Mouse (Mus musculus) adrenal gland, postnatal 36 days (tissue): ENCODE measurements around the gene Tmub2. TPM values are rescaled to one million over a fixed set of nuclear protein-coding genes. Genes with fewer than 3 reads are reported as not detected.
A peak's percentile ranks its signal among the peaks of the same experiment; 100 is the strongest.

Experiments
- DNase-seq, 2 experiments: peaks; one replicate each; pipeline ENCODE4 v3.0.0; 2021; ENCODE audit warnings: mixed read lengths in 1 of 2
- total RNA-seq, 2 experiments: library from RNA; stranded (reverse); gene quantifications; 2 replicates each; pipeline ENCODE4 v1.2.3; 2021

Gene Tmub2
- total RNA-seq, 2 experiments from 2014 or later, result 47.3 to 60.4 TPM

- DNase-seq, result no peak
Observed at GRCm38 (mm10) chr11:102327839-102328238, 43.1 kb downstream of the Tmub2 start.

- DNase-seq, result no peak
Observed at GRCm38 (mm10) chr11:102329518-102329917, 44.8 kb downstream of the Tmub2 start.

GRCm38 (mm10) chr11:102330039-102330438, 45.3 kb downstream of the Tmub2 start:
- DNase-seq, result no peak

- no peak for DNase-seq
Observed at GRCm38 (mm10) chr11:102331806-102332205, 47.1 kb downstream of the Tmub2 start.

GRCm38 (mm10) chr11:102333061-102333460, 48.3 kb downstream of the Tmub2 start:
- DNase-seq, result no peak

- DNase-seq, result no peak
Observed at GRCm38 (mm10) chr11:102334010-102334409, 49.3 kb downstream of the Tmub2 start.

GRCm38 (mm10) chr11:102334973-102335700, 50.4 kb downstream of the Tmub2 start:
- peak; percentile 31 to 59 for DNase-seq

GRCm38 (mm10) chr11:102336191-102336590, 51.5 kb downstream of the Tmub2 start:
- peak; percentile 33 to 50 for DNase-seq

- no peak for DNase-seq
Observed at GRCm38 (mm10) chr11:102337921-102338320, 53.2 kb downstream of the Tmub2 start.

- DNase-seq, result peak; percentile 88 to 91
Observed at GRCm38 (mm10) chr11:102338561-102338960, 53.8 kb downstream of the Tmub2 start.

Other genes starting within 250 kb of the Tmub2 start
- gene Cd300lg, start 243.4 kb upstream of the Tmub2 start, total RNA-seq, result 10 to 100 TPM; 40.3 to 48.6 TPM
- 10 to 100 TPM in 1 of 2 experiments, 1 to 10 TPM in 1; 8.9 to 10.8 TPM for gene Mpp2, start 196.4 kb upstream of the Tmub2 start, total RNA-seq
- gene Ppy, start 183.6 kb upstream of the Tmub2 start, total RNA-seq, result not detected
- not detected for gene Pyy, start 177.1 kb upstream of the Tmub2 start, total RNA-seq
- gene Nags, start 139.4 kb upstream of the Tmub2 start, total RNA-seq, result under 1 TPM; 0.13 to 0.43 TPM
- gene Tmem101, start 128.5 kb upstream of the Tmub2 start, total RNA-seq, result 10 to 100 TPM; 15.2 to 17.7 TPM
- 10 to 100 TPM; 81.9 to 90.1 TPM for gene Lsm12, start 99.6 kb upstream of the Tmub2 start, total RNA-seq
- gene G6pc3, start 95.3 kb upstream of the Tmub2 start, total RNA-seq, result 100 to 1,000 TPM; 126 to 133 TPM
- 10 to 100 TPM; 96.3 to 96.5 TPM for gene Hdac5, start 54.8 kb upstream of the Tmub2 start, total RNA-seq
- gene BC030867, start 36.0 kb upstream of the Tmub2 start, total RNA-seq, result under 1 TPM; 0.66 to 0.76 TPM
- under 1 TPM; 0.10 to 0.30 TPM for gene Asb16, start 16.2 kb upstream of the Tmub2 start, total RNA-seq
- gene Atxn7l3, start 11.7 kb downstream of the Tmub2 start, total RNA-seq, result 10 to 100 TPM; 51.6 to 54.2 TPM
- 100 to 1,000 TPM; 101 to 103 TPM for gene Ubtf, start 34.8 kb downstream of the Tmub2 start, total RNA-seq
- 1 to 10 TPM in 1 of 2 experiments, under 1 TPM in 1; 0.56 to 1.8 TPM for gene Slc4a1, start 81.3 kb downstream of the Tmub2 start, total RNA-seq
- 10 to 100 TPM; 29.1 to 29.6 TPM for gene Rundc3a, start 108.5 kb downstream of the Tmub2 start, total RNA-seq
- 100 to 1,000 TPM; 453 to 470 TPM for gene Slc25a39, start 123.0 kb downstream of the Tmub2 start, total RNA-seq
- gene Grn, start 145.4 kb downstream of the Tmub2 start, total RNA-seq, result 100 to 1,000 TPM; 181 to 214 TPM
- 1 to 10 TPM; 5.8 to 6.1 TPM for gene Fam171a2, start 162.8 kb downstream of the Tmub2 start, total RNA-seq
- gene Itga2b, start 185.2 kb downstream of the Tmub2 start, total RNA-seq, result 1 to 10 TPM; 3.0 to 4.6 TPM